Mouse (Mus musculus) lung, postnatal 0 days (tissue): Measurements from ENCODE around the gene Phf21a. TPM values are rescaled to one million over a fixed set of nuclear protein-coding genes. Genes with fewer than 3 reads are reported as not detected.

Source experiments
- ATAC-seq: fragments of 200-750 bp; cut with Nextera tagmentation; 2 replicates; pipeline ENCODE4 v1.8.0; 2017; ENCODE audit warnings: moderate library complexity
- DNase-seq: peaks from one replicate; pipeline ENCODE4 v3.0.0-alpha.2; 2016; ENCODE audit warnings: low spot score
- H3K27ac ChIP-seq: fragments of 300-500 bp; sonication (generic); 2 replicates; pipeline ENCODE4 v1.5.1; 2014; ENCODE audit warnings: antibody characterized with exemption, mild to moderate bottlenecking, low read length, mixed read lengths
- H3K27me3 ChIP-seq: fragments of 300-500 bp; sonication (generic); replicated peaks from 2 replicates; pipeline ENCODE4 v1.6.1; 2014; ENCODE audit warnings: low read length, mixed read lengths; ENCODE audit not compliant: insufficient read depth
- H3K36me3 ChIP-seq: fragments of 300-500 bp; sonication (generic); 2 replicates; pipeline ENCODE4 v1.6.1; 2014; ENCODE audit warnings: low read length, mixed read lengths; ENCODE audit not compliant: insufficient read depth
- H3K4me1 ChIP-seq: fragments of 300-500 bp; sonication (generic); 2 replicates; pipeline ENCODE4 v1.6.1; 2014; ENCODE audit warnings: antibody characterized with exemption, low read depth, low read length, mixed read lengths; ENCODE audit not compliant: insufficient read depth
- H3K4me2 ChIP-seq: fragments of 300-500 bp; sonication (generic); replicated peaks from 2 replicates; pipeline ENCODE4 v1.6.1; 2014; ENCODE audit warnings: low read depth, mild to moderate bottlenecking, low read length, moderate library complexity, mixed read lengths
- H3K4me3 ChIP-seq: fragments of 300-500 bp; sonication (generic); 2 replicates; pipeline ENCODE4 v1.5.1; 2014; ENCODE audit warnings: low read depth, low read length
- H3K9ac ChIP-seq: fragments of 300-500 bp; sonication (generic); replicated peaks from 2 replicates; pipeline ENCODE4 v1.6.1; 2014; ENCODE audit warnings: low read depth, mild to moderate bottlenecking
- H3K9me3 ChIP-seq: fragments of 300-500 bp; sonication (generic); 2 replicates; pipeline ENCODE4 v1.6.1; 2016; ENCODE audit warnings: low read length, mixed read lengths
- CTCF ChIP-seq: IDR thresholded peaks from 2 replicates; pipeline ENCODE4 v1.5.1; 2016; ENCODE audit warnings: antibody characterized with exemption, mild to moderate bottlenecking
- EP300 ChIP-seq: IDR thresholded peaks from 2 replicates; pipeline ENCODE4 v1.6.1; 2016; ENCODE audit warnings: antibody characterized with exemption, mild to moderate bottlenecking, control low read depth
- WGBS: fragments of 180-500 bp; shearing (Covaris S2); extraction: QIAGEN DNeasy Blood & Tissue Kit; methylation state at CpG from one replicate; pipeline ENCODE4 v1.1.7; 2014; 5-methylcytosine and 5-hydroxymethylcytosine counted together
- microRNA counts: library from miRNA; unstranded; fragments of <30 nt; microRNA quantifications from one replicate; lab custom pipeline; 2015
- microRNA-seq: library from miRNA; unstranded; fragments of <30 nt; microRNA quantifications from one replicate; pipeline ENCODE4, GENCODE M21; 2016
- polyA plus RNA-seq: library from polyadenylated mRNA; unstranded; fragments of >200 nt; fragmentation: Nextera tagmentation; extraction: Ambion mirVana; gene quantifications from 2 replicates; pipeline ENCODE4 v1.2.1, GENCODE M21; 2015

Phf21a gene
- polyA plus RNA-seq, 1 experiment from 2014 or later, result 12.9 TPM

GRCm38 (mm10) chr2:92402591-92403326 lies 309.8 kb downstream of the Phf21a start:
- H3K27ac ChIP-seq, result no peak overlapping the region
- H3K36me3 ChIP-seq, result peaks cover 34% of the 10 kb centered on the region
- TF ChIP-seq CTCF (no peak), EP300 (no peak)
- no peak overlapping the region for H3K4me3 ChIP-seq
- no peak overlapping the region for H3K4me2 ChIP-seq
- peaks cover 7% of the 10 kb centered on the region; the same call in 1 of the 2 replicates for H3K27me3 ChIP-seq
- no peak for DNase-seq
- no peak overlapping the region for H3K9ac ChIP-seq
- H3K4me1 ChIP-seq, result no peaks in the 10 kb centered on the region; the same call in 1 of the 2 replicates
- H3K9me3 ChIP-seq, result no peaks in the 10 kb centered on the region
- 58% methylated on average over 4 of the region's 4 CpGs for WGBS
- peak; percentile 5; the same call in 1 of the 2 replicates for ATAC-seq

GRCm38 (mm10) chr2:92403776-92404319 lies 310.9 kb downstream of the Phf21a start:
- no peak overlapping the region for H3K4me2 ChIP-seq
- DNase-seq (no peak), ATAC-seq (no peak)
- peaks cover 44% of the 10 kb centered on the region for H3K36me3 ChIP-seq
- H3K4me1 ChIP-seq, result no peaks in the 10 kb centered on the region; the same call in 1 of the 2 replicates
- peaks cover 7% of the 10 kb centered on the region; the same call in 1 of the 2 replicates for H3K27me3 ChIP-seq
- H3K9me3 ChIP-seq, result no peaks in the 10 kb centered on the region
- TF ChIP-seq EP300 (no peak), CTCF (no peak)
- H3K4me3 ChIP-seq, result no peak overlapping the region
- WGBS, result 92% methylated on average over 5 of the region's 5 CpGs
- no peak overlapping the region for H3K27ac ChIP-seq
- no peak overlapping the region for H3K9ac ChIP-seq

GRCm38 (mm10) chr2:92404737-92405136 lies 311.8 kb downstream of the Phf21a start:
- H3K36me3 ChIP-seq, result peaks cover 52% of the 10 kb centered on the region
- no peak overlapping the region for H3K4me2 ChIP-seq
- no peak overlapping the region for H3K9ac ChIP-seq
- WGBS, result 82% methylated on average over 6 of the region's 6 CpGs
- ATAC-seq, result no peak
- H3K27ac ChIP-seq, result no peak overlapping the region
- no peaks in the 10 kb centered on the region; the same call in 1 of the 2 replicates for H3K4me1 ChIP-seq
- DNase-seq, result no peak
- TF ChIP-seq EP300 (no peak), CTCF (no peak)
- H3K9me3 ChIP-seq, result no peaks in the 10 kb centered on the region
- H3K27me3 ChIP-seq, result peaks cover 7% of the 10 kb centered on the region; the same call in 1 of the 2 replicates
- no peak overlapping the region for H3K4me3 ChIP-seq

- Histone ChIP-seq H3K9ac (no peak overlapping the region), H3K27ac (no peak overlapping the region), H3K9me3 (no peaks in the 10 kb centered on the region), H3K36me3 (peaks cover 61% of the 10 kb centered on the region), H3K4me2 (no peak overlapping the region), H3K4me3 (no peak overlapping the region), H3K27me3 (peaks cover 2% of the 10 kb centered on the region; the same call in 1 of the 2 replicates), H3K4me1 (no peaks in the 10 kb centered on the region; the same call in 1 of the 2 replicates)
- TF ChIP-seq CTCF, result no peak
- no peak for TF ChIP-seq EP300
- 90% methylated on average over 7 of the region's 7 CpGs for WGBS
- ATAC-seq, result no peak
- no peak for DNase-seq
Observed at GRCm38 (mm10) chr2:92405687-92406086, 312.8 kb downstream of the Phf21a start.

GRCm38 (mm10) chr2:92408309-92409045 lies 315.6 kb downstream of the Phf21a start:
- H3K9me3 ChIP-seq, result no peaks in the 10 kb centered on the region
- no peak overlapping the region for H3K9ac ChIP-seq
- no peak overlapping the region for H3K27ac ChIP-seq
- H3K36me3 ChIP-seq, result peaks cover 86% of the 10 kb centered on the region
- no peak for ATAC-seq
- H3K4me1 ChIP-seq, result no peaks in the 10 kb centered on the region
- no peak overlapping the region for H3K4me3 ChIP-seq
- WGBS, result 88% methylated on average over 18 of the region's 18 CpGs
- no peak overlapping the region for H3K4me2 ChIP-seq
- no peak for DNase-seq
- TF ChIP-seq EP300, result no peak
- no peak for TF ChIP-seq CTCF
- H3K27me3 ChIP-seq, result no peaks in the 10 kb centered on the region

GRCm38 (mm10) chr2:92411705-92412104 lies 318.8 kb downstream of the Phf21a start:
- Histone ChIP-seq H3K9me3 (no peaks in the 10 kb centered on the region), H3K9ac (no peak overlapping the region), H3K27me3 (no peaks in the 10 kb centered on the region), H3K36me3 (peaks cover 89% of the 10 kb centered on the region), H3K4me3 (no peak overlapping the region), H3K27ac (no peak overlapping the region), H3K4me1 (no peaks in the 10 kb centered on the region), H3K4me2 (no peak overlapping the region)
- ATAC-seq, result peak; percentile 10; the same call in 1 of the 2 replicates
- WGBS, result 84% methylated on average over 10 of the region's 10 CpGs
- TF ChIP-seq EP300 (no peak), CTCF (no peak)
- DNase-seq, result no peak

MicroRNA genes within 50 kb of the gene (microRNA counts, 519-probe panel; counts per million panel counts)
- microRNA mmu-miR-1955 (lab: Ali Mortazavi, UCI), result 4,521 counts per million, percentile 49 among the panel's probes with 10 or more counts

Small RNAs within 50 kb of the gene (microRNA-seq; reads per million reads assigned to microRNA genes)
- 13.2 reads per million, percentile 25 among the genes with 10 or more reads in this experiment for gene Mir1955
- gene Mir7000, result not detected

Other genes starting within 250 kb of the Phf21a start
- 0.12 and 0.16 TPM in 2 replicates for gene Chrm4, start 165.9 kb upstream of the Phf21a start, polyA plus RNA-seq
- gene Mdk, start 160.8 kb upstream of the Phf21a start, polyA plus RNA-seq, result 101 and 104 TPM in 2 replicates
- 0.14 and 0.35 TPM in 2 replicates for gene Gm9821, start 147.4 kb upstream of the Phf21a start, polyA plus RNA-seq
- 50.7 and 54.0 TPM in 2 replicates for gene Dgkz, start 117.3 kb upstream of the Phf21a start, polyA plus RNA-seq
- gene Creb3l1, start 68.6 kb upstream of the Phf21a start, polyA plus RNA-seq, result 7.0 and 8.1 TPM in 2 replicates